Mouse (Mus musculus): ENCODE measurements at regions not wholly inside any gene's neighbourhood (a gene's known extent, or its start where the extent isn't known, plus 50 kb on each side); places are given as distances from the start of the nearest gene placed in this dataset.
A peak's percentile ranks its signal among the peaks of the same experiment; 100 is the strongest.

- Histone ChIP-seq H3K36me3 (no peaks in the 10 kb centered on the region), H3K4me2 (replicated peaks) (no peak overlapping the region), H3K27ac (no peak overlapping the region), H3K4me1 (no peaks in the 10 kb centered on the region), H3K27me3 (no peaks in the 10 kb centered on the region), H3K9ac (no peak overlapping the region), H3K4me3 (no peak overlapping the region), H3K9me3 (no peaks in the 10 kb centered on the region)
- WGBS = 68% methylated on average over 2 of the region's 2 CpGs
- no peak for ATAC-seq (ENCODE audit: insufficient number of reproducible peaks, insufficient read depth, low FRiP score, low TSS enrichment)
Measured at GRCm38 (mm10) chr8:29765831-29766230, 2318.4 kb downstream of the Poteg start.

GRCm38 (mm10) chr8:29766252-29766920 lies 2318.9 kb downstream of the Poteg start:
- no peaks in the 10 kb centered on the region for H3K4me1 ChIP-seq
- H3K4me2 ChIP-seq (replicated peaks) = no peak overlapping the region
- no peak overlapping the region for H3K4me3 ChIP-seq
- no peaks in the 10 kb centered on the region for H3K36me3 ChIP-seq
- no peaks in the 10 kb centered on the region for H3K9me3 ChIP-seq
- no peak overlapping the region for H3K9ac ChIP-seq
- no peaks in the 10 kb centered on the region for H3K27me3 ChIP-seq
- no peak overlapping the region for H3K27ac ChIP-seq
- ATAC-seq (ENCODE audit: insufficient number of reproducible peaks, insufficient read depth, low FRiP score, low TSS enrichment) = no peak
- 46% methylated on average over 1 of the region's 1 CpGs for WGBS

- no peak overlapping the region for H3K4me3 ChIP-seq
- no peaks in the 10 kb centered on the region for H3K4me1 ChIP-seq
- 43% methylated on average over 5 of the region's 5 CpGs for WGBS
- no peak for ATAC-seq (ENCODE audit: insufficient number of reproducible peaks, insufficient read depth, low FRiP score, low TSS enrichment)
- H3K27ac ChIP-seq = no peak overlapping the region
- H3K9ac ChIP-seq = no peak overlapping the region
- H3K36me3 ChIP-seq = no peaks in the 10 kb centered on the region
- no peaks in the 10 kb centered on the region for H3K9me3 ChIP-seq
- H3K27me3 ChIP-seq = no peaks in the 10 kb centered on the region
- no peak overlapping the region for H3K4me2 ChIP-seq (replicated peaks)
Measured at GRCm38 (mm10) chr8:29777081-29777785, 2329.8 kb downstream of the Poteg start.

- H3K36me3 ChIP-seq = no peaks in the 10 kb centered on the region
- no peak overlapping the region for H3K4me2 ChIP-seq (replicated peaks)
- no peak overlapping the region for H3K4me3 ChIP-seq
- no peaks in the 10 kb centered on the region for H3K4me1 ChIP-seq
- no peak overlapping the region for H3K9ac ChIP-seq
- no peaks in the 10 kb centered on the region for H3K9me3 ChIP-seq
- no peaks in the 10 kb centered on the region for H3K27me3 ChIP-seq
- no peak for ATAC-seq (ENCODE audit: insufficient number of reproducible peaks, insufficient read depth, low FRiP score, low TSS enrichment)
- H3K27ac ChIP-seq = no peak overlapping the region
Measured at GRCm38 (mm10) chr8:29789207-29789606, 2341.7 kb downstream of the Poteg start.

GRCm38 (mm10) chr8:29790029-29790428 lies 2342.6 kb downstream of the Poteg start:
- Histone ChIP-seq H3K27ac (no peak overlapping the region), H3K4me1 (no peaks in the 10 kb centered on the region), H3K4me2 (replicated peaks) (no peak overlapping the region), H3K9me3 (no peaks in the 10 kb centered on the region), H3K27me3 (no peaks in the 10 kb centered on the region), H3K9ac (no peak overlapping the region), H3K36me3 (no peaks in the 10 kb centered on the region), H3K4me3 (no peak overlapping the region)
- 92% methylated on average over 2 of the region's 2 CpGs for WGBS
- ATAC-seq (ENCODE audit: insufficient number of reproducible peaks, insufficient read depth, low FRiP score, low TSS enrichment) = peak; percentile 22; the same call in 1 of the 2 replicates

- Histone ChIP-seq H3K9ac (no peak overlapping the region), H3K4me1 (no peaks in the 10 kb centered on the region), H3K36me3 (no peaks in the 10 kb centered on the region), H3K4me3 (no peak overlapping the region), H3K27ac (no peak overlapping the region), H3K4me2 (replicated peaks) (no peak overlapping the region), H3K9me3 (no peaks in the 10 kb centered on the region), H3K27me3 (no peaks in the 10 kb centered on the region)
- 86% methylated on average over 5 of the region's 5 CpGs for WGBS
- no peak for ATAC-seq (ENCODE audit: insufficient number of reproducible peaks, insufficient read depth, low FRiP score, low TSS enrichment)
Measured at GRCm38 (mm10) chr8:29807274-29807673, 2359.8 kb downstream of the Poteg start.

GRCm38 (mm10) chr8:29836044-29836443 lies 2388.6 kb downstream of the Poteg start:
- Histone ChIP-seq H3K36me3 (no peaks in the 10 kb centered on the region), H3K27me3 (no peaks in the 10 kb centered on the region), H3K4me2 (replicated peaks) (no peak overlapping the region), H3K4me1 (no peaks in the 10 kb centered on the region), H3K4me3 (no peak overlapping the region), H3K9me3 (no peaks in the 10 kb centered on the region), H3K9ac (no peak overlapping the region), H3K27ac (no peak overlapping the region)
- ATAC-seq (ENCODE audit: insufficient number of reproducible peaks, insufficient read depth, low FRiP score, low TSS enrichment) = no peak
- WGBS = 80% methylated on average over 2 of the region's 2 CpGs

All from embryonic facial prominence, embryonic 12.5 days (tissue).